15 mouse cellular contexts compared by ENCODE assay signal in the genomic region with DNA sequence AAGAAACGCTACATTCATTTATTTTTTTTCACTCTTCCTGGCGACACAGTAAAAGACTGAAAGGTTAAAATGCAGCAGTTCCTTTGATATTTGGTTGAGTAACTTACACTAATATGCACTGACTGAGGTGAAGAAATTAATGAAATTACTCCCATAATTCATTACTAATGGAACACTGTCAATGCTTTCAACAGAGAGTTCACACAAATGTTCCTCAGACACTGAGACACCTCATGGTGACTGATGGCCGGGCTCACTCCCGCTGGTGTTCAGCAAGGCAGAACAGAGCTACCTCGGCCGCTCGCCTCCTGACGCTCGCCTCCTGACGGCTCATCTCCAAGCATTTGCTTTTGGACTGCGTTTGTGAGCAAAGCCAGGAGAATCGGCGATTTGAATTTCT. TPM values are rescaled to one million over a fixed set of nuclear protein-coding genes. Genes with fewer than 3 reads are reported as not detected.
DNase-seq lines count a peak whose midpoint lies in the region; ATAC-seq and TF ChIP-seq lines count a peak whose summit lies in the region.
"Had no signal": no experiment of that assay in that cellular context is flagged by ENCODE, and none has a peak within 500 bp of the region (broad histone marks: within the 10 kb centered on the region; RNA-seq: fewer than 3 reads in every experiment).

No protein-coding gene starts in this region.

- TF ChIP-seq EP300 in CH12.LX (IDR thresholded peaks at IDR 0.05; ENCODE audit: low read length), result no peak

- H3K9ac ChIP-seq in forebrain, postnatal 0 days, result no peak overlapping the region
- H3K9ac ChIP-seq in forebrain, embryonic 14.5 days (ENCODE audit: low read length), result no peak overlapping the region
- no peak overlapping the region for H3K9ac ChIP-seq in CH12.LX (ENCODE audit: insufficient read depth, low read depth)
- H3K9ac ChIP-seq in hindbrain, embryonic 13.5 days, result no peak overlapping the region
- H3K9ac ChIP-seq in intestine, postnatal 0 days (ENCODE audit: low read depth, low read length), result no peak overlapping the region
- H3K9ac ChIP-seq: forebrain, embryonic 15.5 days; limb, embryonic 15.5 days had no signal

- DNase-seq in forebrain, postnatal 0 days, result peak; percentile 11
- DNase-seq in forebrain, embryonic 14.5 days (ENCODE audit: low spot score), result no peak
- DNase-seq in CH12.LX (ENCODE audit: extremely low read depth), result peak; percentile 30
- peak; percentile 37 for DNase-seq in mesoderm, embryonic 11.5 days (ENCODE audit: low read depth, low spot score)
- no peak for DNase-seq in cerebellum, adult 9-10 months
- DNase-seq: adrenal gland, adult 8-10 months; gastrocnemius, postnatal 10 days; heart, postnatal 14 days; lung, adult 18-20 months; thymus, postnatal 36 days had no signal

- dilution Hi-C loops in CH12.LX (cut with MboI; ENCODE audit: extremely low pct_ligation_motif_present, extremely low pct_unique_long_range_greater_than_20kb, low sequenced_read_pairs), result no loop called here

- no peaks in the 10 kb centered on the region for H3K27me3 ChIP-seq in forebrain, postnatal 0 days (ENCODE audit: insufficient read depth, low read length)
- H3K27me3 ChIP-seq in forebrain, embryonic 14.5 days (replicated peaks; ENCODE audit: control insufficient read depth, insufficient read depth, low read length), result no peaks in the 10 kb centered on the region
- no peaks in the 10 kb centered on the region for H3K27me3 ChIP-seq in CH12.LX (replicated peaks)
- H3K27me3 ChIP-seq in hindbrain, embryonic 13.5 days, result no peaks in the 10 kb centered on the region
- no peaks in the 10 kb centered on the region for H3K27me3 ChIP-seq in intestine, postnatal 0 days (replicated peaks; ENCODE audit: control insufficient read depth, insufficient read depth, low read length)
- H3K27me3 ChIP-seq: forebrain, embryonic 15.5 days; limb, embryonic 15.5 days had no signal

- H3K36me3 ChIP-seq in forebrain, postnatal 0 days (ENCODE audit: insufficient read depth), result no peaks in the 10 kb centered on the region
- H3K36me3 ChIP-seq in forebrain, embryonic 14.5 days (ENCODE audit: control insufficient read depth, insufficient read depth, low read length), result no peaks in the 10 kb centered on the region
- no peaks in the 10 kb centered on the region for H3K36me3 ChIP-seq in CH12.LX (replicated peaks in 1 of 2; ENCODE audit: control insufficient read depth in 1 of 2, insufficient read depth in 1 of 2, low read length in 1 of 2)
- no peaks in the 10 kb centered on the region for H3K36me3 ChIP-seq in hindbrain, embryonic 13.5 days
- H3K36me3 ChIP-seq in intestine, postnatal 0 days (ENCODE audit: control insufficient read depth, insufficient read depth), result no peaks in the 10 kb centered on the region
- H3K36me3 ChIP-seq: forebrain, embryonic 15.5 days; limb, embryonic 15.5 days had no signal

- H3K27ac ChIP-seq in forebrain, postnatal 0 days (ENCODE audit: low read depth, low read length), result peak overlapping the region; percentile 30; the same call in 1 of the 2 replicates
- no peak overlapping the region for H3K27ac ChIP-seq in forebrain, embryonic 14.5 days (ENCODE audit: low read depth, low read length)
- no peak overlapping the region for H3K27ac ChIP-seq in CH12.LX (ENCODE audit: insufficient read depth, low read depth)
- peak overlapping the region; percentile 58 for H3K27ac ChIP-seq in hindbrain, embryonic 13.5 days
- no peak overlapping the region for H3K27ac ChIP-seq in intestine, postnatal 0 days (ENCODE audit: low read depth, low read length)
- H3K27ac ChIP-seq: forebrain, embryonic 15.5 days; limb, embryonic 15.5 days had no signal

- H3K4me1 ChIP-seq in forebrain, postnatal 0 days (ENCODE audit: insufficient read depth), result no peaks in the 10 kb centered on the region
- no peaks in the 10 kb centered on the region for H3K4me1 ChIP-seq in forebrain, embryonic 14.5 days (ENCODE audit: control insufficient read depth, insufficient read depth, low read length)
- H3K4me1 ChIP-seq in CH12.LX (ENCODE audit: control insufficient read depth in 1 of 2, insufficient read depth in 2 of 2), result peaks cover 0 to 7% of the 10 kb centered on the region in 2 experiments; a peak in 2 of 4 replicates
- peaks cover 8% of the 10 kb centered on the region for H3K4me1 ChIP-seq in hindbrain, embryonic 13.5 days (replicated peaks)
- H3K4me1 ChIP-seq in intestine, postnatal 0 days (replicated peaks; ENCODE audit: control insufficient read depth, insufficient read depth, low read length), result no peaks in the 10 kb centered on the region

- H3K4me2 ChIP-seq in forebrain, postnatal 0 days (ENCODE audit: low read depth), result 0 out of 2 replicates have a peak overlapping the region, but pooled peaks have one; percentile 11
- H3K4me2 ChIP-seq in forebrain, embryonic 14.5 days (ENCODE audit: low read length), result no peak overlapping the region
- H3K4me2 ChIP-seq in CH12.LX (ENCODE audit: insufficient read depth, low read depth, poor library complexity, severe bottlenecking), result peak overlapping the region; percentile 46
- 0 out of 2 replicates have a peak overlapping the region, but pooled peaks have one; percentile 13 for H3K4me2 ChIP-seq in hindbrain, embryonic 13.5 days
- H3K4me2 ChIP-seq in intestine, postnatal 0 days (replicated peaks; ENCODE audit: low read depth), result no peak overlapping the region
- H3K4me2 ChIP-seq: forebrain, embryonic 15.5 days; limb, embryonic 15.5 days had no signal

- no peaks in the 10 kb centered on the region for H3K79me2 ChIP-seq in CH12.LX (replicated peaks; ENCODE audit: control insufficient read depth, extremely low read depth, insufficient read depth, poor library complexity, severe bottlenecking)

- in situ Hi-C loops in CH12.LX (cut with MboI; ENCODE audit: low pct_ligation_motif_present, low pct_unique_long_range_greater_than_20kb, low sequenced_read_pairs), result no loop called here

- 62% methylated on average over 13 of the region's 13 CpGs for WGBS in forebrain, postnatal 0 days
- 80% methylated on average over 13 of the region's 13 CpGs for WGBS in forebrain, embryonic 14.5 days
- WGBS in hindbrain, embryonic 13.5 days, result 55% methylated on average over 13 of the region's 13 CpGs
- WGBS in intestine, postnatal 0 days, result 81% methylated on average over 13 of the region's 13 CpGs

- TF ChIP-seq CTCF in forebrain, postnatal 0 days (IDR thresholded peaks at IDR 0.05; ENCODE audit: low read depth), result no peak
- TF ChIP-seq CTCF in CH12.LX (conservative IDR thresholded peaks at IDR 0.05 in 1 of 2, IDR thresholded peaks at IDR 0.05 in 1 of 2; ENCODE audit: low read depth in 2 of 2, low read length in 2 of 2), result no peak
- TF ChIP-seq CTCF in intestine, postnatal 0 days (IDR thresholded peaks at IDR 0.05; ENCODE audit: low read depth), result no peak

- TF ChIP-seq RAD21 in CH12.LX (IDR thresholded peaks at IDR 0.05; ENCODE audit: low read depth, low read length), result no peak

- H3K4me3 ChIP-seq in forebrain, postnatal 0 days (ENCODE audit: low read depth, low read length), result no peak overlapping the region
- no peak overlapping the region for H3K4me3 ChIP-seq in forebrain, embryonic 14.5 days (ENCODE audit: low read depth, low read length)
- H3K4me3 ChIP-seq in CH12.LX (replicated peaks in 1 of 3; ENCODE audit: low read depth in 2 of 3, low read length in 2 of 3, poor library complexity in 1 of 3), result no peak overlapping the region
- H3K4me3 ChIP-seq in hindbrain, embryonic 13.5 days, result no peak overlapping the region
- H3K4me3 ChIP-seq in intestine, postnatal 0 days (ENCODE audit: low read depth, low read length), result no peak overlapping the region
- H3K4me3 ChIP-seq: forebrain, embryonic 15.5 days; limb, embryonic 15.5 days had no signal

- TF ChIP-seq POLR2A in CH12.LX (IDR thresholded peaks at IDR 0.05; ENCODE audit: low read depth, low read length), result no peak

- no peak for ATAC-seq in forebrain, postnatal 0 days
- no peak for ATAC-seq in forebrain, embryonic 14.5 days
- ATAC-seq in hindbrain, embryonic 13.5 days (ENCODE audit: low FRiP score), result no peak
- no peak for ATAC-seq in intestine, postnatal 0 days
- no peak for ATAC-seq in megakaryocyte progenitor cell, adult 5-6 weeks (replicated peaks; ENCODE audit: poor library complexity)
- ATAC-seq: forebrain, embryonic 15.5 days had no signal

- no peaks in the 10 kb centered on the region for H3K9me3 ChIP-seq in forebrain, postnatal 0 days (ENCODE audit: low read length)
- no peaks in the 10 kb centered on the region for H3K9me3 ChIP-seq in forebrain, embryonic 14.5 days (replicated peaks; ENCODE audit: control insufficient read depth, low read length)
- no peaks in the 10 kb centered on the region for H3K9me3 ChIP-seq in CH12.LX (replicated peaks; ENCODE audit: low read length)
- H3K9me3 ChIP-seq in hindbrain, embryonic 13.5 days, result no peaks in the 10 kb centered on the region
- H3K9me3 ChIP-seq in intestine, postnatal 0 days (ENCODE audit: control insufficient read depth), result no peaks in the 10 kb centered on the region
- H3K9me3 ChIP-seq: limb, embryonic 15.5 days had no signal

TF ChIP-seq in CH12.LX, 34 proteins besides CTCF, POLR2A, EP300 and RAD21:
- no peak for TF ChIP-seq NELFE (IDR thresholded peaks at IDR 0.05; ENCODE audit: low read depth, low read length)
- no peak for TF ChIP-seq GABPA (IDR thresholded peaks at IDR 0.05; ENCODE audit: insufficient replicate concordance, low read depth, low read length)
- TF ChIP-seq POLR2AphosphoS2 (IDR thresholded peaks at IDR 0.05; ENCODE audit: low read depth, low read length), result no peak
- TF ChIP-seq MYC (IDR thresholded peaks at IDR 0.05; ENCODE audit: low read depth, low read length), result no peak
- TF ChIP-seq RCOR1 (conservative IDR thresholded peaks at IDR 0.05; ENCODE audit: low read depth, low read length), result no peak
- no peak for TF ChIP-seq BHLHE40 (IDR thresholded peaks at IDR 0.05; ENCODE audit: low read depth, low read length)
- TF ChIP-seq HCFC1 (IDR thresholded peaks at IDR 0.05; ENCODE audit: low read depth, low read length), result no peak
- no peak for TF ChIP-seq ZNF384 (IDR thresholded peaks at IDR 0.05; ENCODE audit: low read depth, low read length)
- no peak for TF ChIP-seq ZKSCAN1 (IDR thresholded peaks at IDR 0.05; ENCODE audit: borderline replicate concordance, low read depth, low read length)

RNA-seq across cellular contexts. Expression of a gene that starts 54.9 kb away (rescaled TPM):
- 15.8 and 16.4 TPM in 2 replicates for total RNA-seq in forebrain, postnatal 0 days (2014; rRNA removed)
- 19.6 and 19.9 TPM in 2 replicates for polyA plus RNA-seq in forebrain, postnatal 0 days (2015; fragmentation: Nextera tagmentation; extraction: Ambion mirVana)
- 24.0 and 24.7 TPM in 2 replicates for polyA plus RNA-seq in forebrain, embryonic 14.5 days (2014; fragmentation: Nextera tagmentation; extraction: Ambion mirVana)
- 2.0 and 2.3 TPM in 2 replicates for total RNA-seq in CH12.LX (2012; rRNA removed)
- total RNA-seq in CH12.LX (2014; rRNA removed), result 3.5 and 3.7 TPM in 2 replicates
- 3.7 and 5.9 TPM in 2 replicates for polyA plus RNA-seq in CH12.LX (2012; ENCODE audit: insufficient read length, low read depth)
- polyA plus RNA-seq in hindbrain, embryonic 13.5 days (2015; fragmentation: Nextera tagmentation; extraction: Ambion mirVana), result 4.6 and 6.4 TPM in 2 replicates
- polyA plus RNA-seq in intestine, postnatal 0 days (2015; fragmentation: Nextera tagmentation; extraction: Ambion mirVana), result 4.7 and 5.9 TPM in 2 replicates
- 3.2 and 3.5 TPM in 2 replicates for total RNA-seq in megakaryocyte progenitor cell, adult 5-6 weeks (2015)
- total RNA-seq in megakaryocyte progenitor cell, adult 5-6 weeks (2017), result 5.9 and 6.5 TPM in 2 replicates

Comparison
In these comparisons a context has a peak if more than half of its experiments do, and no peak if none do; other contexts are left out.
1. DNase-seq: peak in forebrain, postnatal 0 days (single experiment), CH12.LX (single experiment) and mesoderm, embryonic 11.5 days (single experiment); none in forebrain, embryonic 14.5 days (single experiment) and cerebellum, adult 9-10 months (single experiment).
2. H3K27ac ChIP-seq: peak in forebrain, postnatal 0 days (single experiment) and hindbrain, embryonic 13.5 days (single experiment); none in forebrain, embryonic 14.5 days (single experiment), CH12.LX (single experiment) and intestine, postnatal 0 days (single experiment).
3. H3K4me2 ChIP-seq: peak in forebrain, postnatal 0 days (single experiment), CH12.LX (single experiment) and hindbrain, embryonic 13.5 days (single experiment); none in forebrain, embryonic 14.5 days (single experiment) and intestine, postnatal 0 days (single experiment).